Mouse (Mus musculus) liver, postnatal 0 days (tissue): ENCODE data around the gene Gm4353.

Experiments
- CTCF ChIP-seq: sonication (generic); IDR thresholded peaks from 2 replicates; pipeline ENCODE4 v1.5.1; 2016; ENCODE audit warnings: antibody characterized with exemption, low read depth
- EP300 ChIP-seq: IDR thresholded peaks from 2 replicates; pipeline ENCODE4 v1.6.1; 2016; ENCODE audit warnings: antibody characterized with exemption, low read depth, mild to moderate bottlenecking

DNA sequence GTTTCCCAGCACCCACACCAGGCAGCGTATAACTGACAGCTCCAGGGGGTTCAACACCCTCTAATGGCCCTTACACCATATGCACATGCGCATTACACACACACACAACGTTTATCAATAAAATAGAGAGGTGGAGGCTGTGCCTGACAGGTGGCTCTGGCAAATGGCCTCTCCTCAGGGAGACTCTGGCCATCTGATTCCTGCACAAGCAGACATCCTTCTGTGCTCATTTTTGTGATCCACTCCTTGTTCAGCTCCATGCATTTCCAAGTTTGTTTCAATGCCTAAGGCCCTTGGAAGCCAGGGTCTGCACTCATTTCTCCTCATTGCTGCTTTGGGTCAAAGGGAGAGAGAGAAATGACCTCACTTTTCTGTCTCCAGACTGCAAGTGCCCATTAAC is 26.2 kb upstream of the Gm4353 start:
- TF ChIP-seq CTCF: no peak
- TF ChIP-seq EP300: no peak
